ENCODE assay signal across 19 mouse cellular contexts in the genomic region with DNA sequence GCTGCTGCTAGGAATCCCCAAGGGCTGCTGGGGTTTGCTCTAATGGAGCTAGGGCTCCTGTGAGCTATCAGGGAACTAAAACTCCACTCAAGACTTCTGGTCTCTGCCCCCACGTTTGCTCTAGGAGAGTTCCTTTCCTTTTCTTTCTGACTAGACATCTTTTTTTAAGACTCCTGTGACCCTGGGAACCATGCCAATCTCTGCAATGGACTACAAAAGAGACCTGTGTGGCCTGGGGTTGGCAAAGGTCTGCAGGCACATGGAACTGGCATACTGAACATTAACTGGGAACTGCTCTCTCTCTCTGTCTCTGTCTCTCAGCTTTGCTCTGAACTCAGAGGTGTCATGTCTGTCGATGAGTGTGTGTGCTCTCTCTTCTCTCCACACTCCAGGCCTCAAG. TPM values are rescaled to one million over a fixed set of nuclear protein-coding genes. Genes with fewer than 3 reads are reported as not detected.
"Had no signal": no experiment of that assay in that cellular context is flagged by ENCODE, and none has a peak within 500 bp of the region (broad histone marks: within the 10 kb centered on the region; RNA-seq: fewer than 3 reads in every experiment).

No protein-coding gene starts in this region.

- H3K4me3 ChIP-seq: left cerebral cortex, adult 2 months; limb, embryonic 10.5 days; liver, embryonic 12.5 days; midbrain, embryonic 15.5 days; neural tube, embryonic 12.5 days had no signal

- H3K27me3 ChIP-seq: midbrain, embryonic 15.5 days; neural tube, embryonic 12.5 days had no signal

- H3K27ac ChIP-seq: left cerebral cortex, adult 2 months; limb, embryonic 10.5 days; liver, embryonic 12.5 days; midbrain, embryonic 15.5 days; neural tube, embryonic 12.5 days; stomach, postnatal 0 days had no signal

- H3K4me2 ChIP-seq: liver, embryonic 12.5 days; midbrain, embryonic 15.5 days; neural tube, embryonic 12.5 days had no signal

- ATAC-seq: liver, embryonic 12.5 days; midbrain, embryonic 15.5 days had no signal

- DNase-seq: kidney, adult 18-20 months; kidney, postnatal 14 days; lung, postnatal 36 days; thymus, adult 2 months; thymus, postnatal 25 days had no signal

- H3K9ac ChIP-seq: liver, embryonic 12.5 days; midbrain, embryonic 15.5 days; neural tube, embryonic 12.5 days had no signal

- H3K9me3 ChIP-seq: limb, embryonic 10.5 days; liver, embryonic 12.5 days; midbrain, embryonic 15.5 days; neural tube, embryonic 12.5 days had no signal

- H3K36me3 ChIP-seq: limb, embryonic 10.5 days; liver, embryonic 12.5 days; midbrain, embryonic 15.5 days; neural tube, embryonic 12.5 days had no signal

- H3K4me1 ChIP-seq: limb, embryonic 10.5 days; liver, embryonic 12.5 days; neural tube, embryonic 12.5 days had no signal

RNA-seq across cellular contexts. Expression of gene Otof, which starts 46.4 kb away (rescaled TPM):
- total RNA-seq: monocyte, adult 5-6 weeks; neutrophil, adult 5-6 weeks had no signal
- polyA plus RNA-seq: liver, embryonic 16.5 days had no signal

RNA-seq across cellular contexts. Expression of gene 1700001C02Rik, which starts 50.5 kb away (rescaled TPM):
- total RNA-seq: left cerebral cortex, adult 2 months; left cerebral cortex, postnatal 14 days; megakaryocyte progenitor cell, adult 5-6 weeks; monocyte, adult 5-6 weeks; neutrophil, adult 5-6 weeks had no signal
- polyA plus RNA-seq: kidney, embryonic 14.5 days; large intestine, adult 2 months; limb, embryonic 10.5 days; limb, embryonic 14.5 days; liver, embryonic 12.5 days; liver, embryonic 16.5 days; neural tube, embryonic 12.5 days; stomach, postnatal 0 days had no signal
